Mouse (Mus musculus) brain, embryonic 18.5 days (tissue): Measurements from ENCODE around the gene Gale.
A peak's percentile ranks its signal among the peaks of the same experiment; 100 is the strongest.
"Not testable (repeated sequence)": the region's sequence is repeated elsewhere in the genome, so short reads cannot be mapped to it uniquely, and the experiment has no call there.

Source experiments
- DNase-seq: peaks from one replicate; pipeline ENCODE4 v3.0.0-alpha.2; 2012; ENCODE audit warnings: low read depth, low spot score

Gene Gale

DNA sequence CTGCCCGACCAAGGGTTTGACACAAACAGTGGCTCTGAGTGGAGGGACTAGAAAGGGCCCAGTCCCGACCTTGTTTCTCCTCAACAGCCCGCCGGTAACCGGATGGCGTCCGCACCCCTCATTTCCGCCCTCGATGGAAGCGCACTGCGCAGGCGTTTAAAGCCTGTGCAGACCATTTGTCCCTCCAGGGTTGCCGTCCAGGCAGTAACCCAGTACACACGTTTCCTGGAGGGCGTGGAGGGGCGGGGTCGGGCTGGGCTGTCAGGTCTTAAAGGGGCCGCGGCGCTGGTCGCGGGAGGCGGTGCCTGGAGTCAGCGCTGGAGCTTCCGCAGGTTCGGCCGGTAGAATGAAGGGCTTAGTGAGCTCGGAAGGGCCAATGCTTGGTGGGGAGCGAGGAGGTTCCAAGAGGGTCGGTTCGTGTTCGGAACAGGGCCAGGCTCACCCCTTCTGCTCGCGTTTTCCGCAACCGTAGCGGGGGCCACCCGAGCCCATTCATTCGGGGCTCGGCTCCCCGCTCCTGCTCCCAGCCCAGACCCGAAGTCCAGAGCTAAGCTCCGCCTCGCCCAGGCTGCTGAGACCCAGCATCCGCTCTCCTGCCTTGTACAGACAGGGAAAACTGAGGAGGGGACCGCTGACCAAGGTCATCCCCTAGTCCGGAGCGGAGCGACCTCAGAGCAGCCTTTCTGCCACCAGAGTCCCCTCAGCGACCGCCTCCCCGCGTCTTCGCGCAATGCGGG is at the start of gene Gale:
TSS of gene Gale (plus strand) at position 271 of the 737 bp plus-strand sequence.
- DNase-seq = peak; percentile 96

DNA sequence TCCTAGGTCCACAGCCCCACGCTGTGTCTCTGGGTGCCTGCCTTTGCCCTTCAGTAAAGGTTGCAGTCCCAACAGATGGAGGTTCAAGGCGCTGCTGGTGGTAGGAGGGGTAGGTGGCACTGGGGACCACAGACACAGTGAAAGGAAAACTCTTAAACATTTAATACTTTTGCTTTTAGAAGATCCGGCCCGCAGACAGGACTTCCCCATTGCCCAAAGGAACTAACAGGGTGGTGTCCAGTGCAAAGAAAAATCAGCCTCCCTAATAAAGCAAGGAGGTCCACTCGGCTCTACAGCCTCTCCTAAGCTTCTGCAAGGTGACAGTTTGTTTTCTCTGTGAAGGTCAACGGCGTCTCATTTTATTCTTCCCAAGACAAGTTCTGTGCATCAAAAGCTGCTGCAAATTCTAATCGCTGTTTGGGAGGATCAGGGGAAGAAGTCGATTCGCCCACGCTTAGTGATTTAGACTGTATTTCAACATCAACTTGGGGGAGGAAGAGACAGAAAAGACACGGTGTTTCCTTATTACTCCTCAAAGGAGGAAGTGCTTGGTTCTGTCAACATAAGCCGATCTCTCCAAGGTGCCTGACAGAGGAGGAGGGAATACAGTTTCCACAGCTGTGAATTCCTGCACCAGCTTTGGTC is 44.8 kb upstream of the Gale start:
- DNase-seq = no peak

DNA sequence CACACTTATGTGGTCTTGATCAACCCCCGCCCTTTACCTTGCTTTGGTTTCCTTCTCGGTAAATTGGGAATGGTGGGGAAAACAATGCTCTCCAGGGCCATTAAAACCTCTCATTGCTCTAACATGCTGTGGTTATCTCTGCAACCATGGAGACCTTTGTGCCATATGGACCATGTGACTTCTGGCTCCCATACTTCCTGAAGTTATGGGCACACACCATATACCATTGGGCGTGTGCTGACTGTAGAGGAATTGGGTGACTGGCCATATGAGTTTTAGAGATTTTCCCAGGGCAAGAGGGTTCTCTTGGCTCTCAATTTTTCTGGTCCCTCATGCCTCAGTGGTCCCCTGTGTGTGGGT is 44.3 kb upstream of the Gale start:
- DNase-seq = no peak

DNA sequence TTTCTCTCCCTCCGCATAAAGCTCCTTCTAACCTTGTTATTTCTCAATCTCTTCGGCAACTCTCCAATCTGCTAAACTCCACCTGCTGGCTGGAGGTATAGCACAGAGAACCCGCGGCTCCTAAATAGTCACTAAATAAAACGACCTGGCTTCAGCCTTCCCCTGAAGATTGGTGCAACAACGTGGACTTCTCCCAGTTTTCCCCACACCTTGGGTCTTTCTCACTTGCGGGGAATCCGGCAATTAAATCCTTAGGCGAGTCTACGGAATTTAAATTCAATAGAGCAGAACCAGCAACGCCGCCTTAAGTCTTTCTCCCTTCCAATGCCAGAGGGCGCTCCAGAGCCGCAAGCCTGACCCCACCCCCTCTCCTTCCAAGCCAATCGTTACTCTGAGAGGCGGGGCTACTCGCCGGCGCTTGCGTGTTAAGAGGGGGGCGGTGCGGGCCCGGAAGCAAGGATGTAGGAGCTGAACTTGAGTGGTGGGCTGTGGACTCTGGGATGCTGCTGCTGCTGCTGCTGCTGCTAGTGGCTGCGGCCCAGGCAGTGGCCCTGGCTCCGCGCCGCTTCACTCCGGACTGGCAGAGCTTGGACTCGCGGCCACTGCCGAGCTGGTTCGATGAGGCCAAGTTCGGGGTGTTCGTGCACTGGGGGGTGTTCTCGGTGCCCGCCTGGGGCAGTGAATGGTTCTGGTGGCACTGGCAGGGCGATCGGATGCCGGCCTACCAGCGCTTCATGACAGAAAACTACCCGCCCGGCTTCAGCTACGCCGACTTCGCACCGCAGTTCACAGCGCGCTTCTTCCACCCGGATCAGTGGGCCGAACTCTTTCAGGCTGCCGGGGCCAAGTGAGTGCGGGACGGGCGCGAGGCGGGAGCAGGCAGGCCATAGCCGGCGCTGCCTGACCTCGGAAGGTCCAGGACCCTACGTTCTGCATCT is 43.0 kb upstream of the Gale start, which contains the start of gene Fuca1:
TSS of gene Fuca1 (plus strand) at position 432 of the 938 bp plus-strand sequence.
- DNase-seq = peak; percentile 92

DNA sequence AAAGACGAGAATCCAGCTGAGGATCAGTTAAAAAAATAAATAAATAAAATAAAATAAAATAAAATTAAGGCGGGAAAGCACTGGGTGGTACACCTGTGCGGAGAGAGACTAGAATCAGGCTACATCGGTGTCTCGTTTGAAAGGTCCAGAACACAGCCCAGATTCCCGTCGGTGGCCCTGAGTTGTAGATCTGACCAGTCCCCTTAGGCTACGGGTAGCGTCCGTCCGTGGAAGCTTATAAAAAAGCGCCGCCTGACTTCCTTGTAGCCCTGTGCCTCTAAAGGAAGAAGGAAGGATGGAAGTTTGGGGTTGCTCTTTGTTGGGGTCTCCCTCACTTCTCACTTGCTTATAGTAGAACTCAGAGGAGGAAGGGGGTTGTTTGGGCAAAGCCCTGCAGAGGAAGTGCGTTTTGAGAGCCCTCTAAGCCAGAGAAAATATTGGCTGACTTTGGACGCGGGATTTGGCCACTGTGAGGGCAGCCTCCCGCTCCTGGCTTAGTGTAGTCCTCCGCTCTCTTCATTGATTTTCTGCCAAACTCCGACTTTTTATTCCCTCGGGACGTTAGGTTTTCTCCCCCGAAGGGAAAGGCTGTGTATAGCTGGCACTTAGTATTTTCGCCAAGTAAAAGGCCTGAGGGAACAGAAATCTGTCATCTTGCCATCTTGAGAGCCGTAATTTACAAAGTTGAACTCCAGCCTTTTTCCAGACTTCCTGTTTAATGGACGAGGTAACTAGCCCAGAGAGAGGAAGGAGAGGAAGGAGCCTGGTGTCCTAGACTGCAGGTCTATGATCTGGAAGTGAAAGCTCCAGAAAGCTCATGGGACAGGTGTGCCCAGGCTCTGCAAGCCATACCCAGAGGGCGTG is 42.0 kb upstream of the Gale start:
- no peak for DNase-seq

DNA sequence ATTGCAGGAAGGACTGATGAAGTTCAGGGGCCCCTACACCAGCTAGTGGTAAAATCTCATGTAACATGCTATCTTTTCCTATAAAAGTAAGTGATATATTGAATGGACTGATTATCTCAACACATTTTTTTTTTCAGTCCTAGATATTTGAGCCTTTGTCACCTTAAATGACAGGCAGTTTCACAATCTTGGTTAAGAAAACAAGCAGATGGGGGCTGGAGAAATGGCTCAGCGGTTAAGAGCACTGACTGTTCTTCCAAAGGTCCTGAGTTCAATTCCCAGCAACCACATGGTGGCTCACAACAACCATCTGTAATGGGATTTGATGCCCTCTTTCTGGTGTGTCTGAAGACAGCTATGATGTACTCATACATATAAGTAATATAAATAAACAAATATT is 41.3 kb upstream of the Gale start:
- DNase-seq = no peak

DNA sequence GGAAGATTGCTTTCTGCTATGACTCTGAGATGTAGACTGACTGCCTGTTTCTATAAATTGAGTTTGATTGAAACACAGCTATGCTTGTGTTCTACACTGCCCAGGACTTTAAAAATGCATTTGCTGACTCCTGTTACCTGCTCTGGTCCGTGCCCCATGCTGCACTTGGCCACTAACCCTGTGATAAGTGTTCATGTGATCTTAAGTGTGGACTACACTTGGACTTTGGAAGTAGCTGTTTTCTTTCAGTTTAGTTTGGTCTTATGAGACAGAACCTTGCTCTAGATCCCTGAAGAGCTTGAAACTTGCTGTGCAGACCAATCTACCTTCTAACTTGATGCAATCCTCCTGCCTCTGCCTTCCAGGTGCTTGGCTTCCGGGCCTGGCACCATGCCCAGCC is 39.1 kb upstream of the Gale start:
- no peak for DNase-seq

DNA sequence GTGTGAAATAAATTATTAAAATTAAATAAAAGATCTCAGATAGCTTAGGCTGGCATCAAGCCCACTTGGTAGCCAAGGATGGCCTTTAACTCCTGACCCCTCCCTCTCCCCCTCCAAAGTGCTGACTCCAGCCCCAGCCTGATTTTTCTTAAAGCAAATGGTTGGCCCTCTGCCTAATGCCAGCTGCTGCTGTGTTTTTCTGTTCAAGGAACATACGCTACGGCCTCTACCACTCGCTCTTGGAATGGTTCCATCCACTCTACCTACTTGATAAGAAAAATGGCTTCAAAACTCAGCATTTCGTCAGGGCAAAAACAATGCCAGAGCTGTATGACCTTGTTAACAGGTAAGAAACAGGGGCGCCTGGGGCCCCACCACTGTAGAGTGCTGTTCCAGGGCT is 38.2 kb upstream of the Gale start:
- DNase-seq = no peak

DNA sequence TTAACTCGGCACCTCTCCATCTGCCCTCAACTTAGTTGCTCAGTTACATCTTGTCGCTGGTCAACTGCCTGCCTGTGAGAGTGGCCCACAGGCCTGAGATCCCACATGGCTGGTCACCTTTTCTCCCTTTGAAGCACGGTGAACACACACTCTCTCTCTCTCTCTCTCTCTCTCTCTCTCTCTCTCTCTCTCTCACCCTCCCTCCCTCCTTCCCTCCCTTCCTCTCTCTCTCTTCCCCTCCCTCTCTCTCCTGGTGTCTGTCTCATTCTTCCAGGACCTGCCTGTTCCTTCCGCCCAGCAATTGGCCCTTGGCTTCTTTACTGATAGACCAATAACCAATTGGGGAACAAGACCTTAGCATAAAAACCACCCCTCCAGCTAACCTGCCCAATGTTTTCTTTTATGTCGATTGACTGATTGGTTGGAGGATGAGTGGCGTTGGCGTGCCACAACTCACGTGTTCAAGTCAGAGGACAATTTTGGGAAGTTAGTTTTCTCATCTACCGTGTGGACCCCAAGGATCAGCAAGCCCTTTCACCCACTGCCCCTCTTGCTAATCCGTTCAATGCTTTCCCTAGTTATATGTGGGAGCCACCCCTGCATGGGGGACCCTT is 37.2 kb upstream of the Gale start:
- no peak for DNase-seq

DNA sequence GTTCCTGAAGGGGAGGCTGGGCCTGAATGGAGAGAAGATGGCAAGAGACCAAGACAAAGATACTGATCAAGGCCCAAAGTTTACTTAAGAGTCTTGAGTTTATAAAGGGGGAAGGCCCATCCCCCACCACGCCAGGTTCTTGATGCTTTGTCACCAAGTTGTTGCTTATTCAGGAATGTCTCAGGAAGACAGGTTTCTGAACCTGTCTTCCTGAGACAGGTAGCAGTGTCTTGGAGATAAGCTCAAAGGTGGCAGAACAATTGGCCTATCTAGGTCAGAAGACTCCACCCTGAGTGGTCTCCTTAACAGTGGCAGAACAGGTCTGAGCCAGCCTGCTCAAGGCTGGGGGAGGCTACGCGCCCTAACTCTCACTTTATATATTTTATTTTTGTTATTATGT is 36.7 kb upstream of the Gale start:
- DNase-seq = no peak

DNA sequence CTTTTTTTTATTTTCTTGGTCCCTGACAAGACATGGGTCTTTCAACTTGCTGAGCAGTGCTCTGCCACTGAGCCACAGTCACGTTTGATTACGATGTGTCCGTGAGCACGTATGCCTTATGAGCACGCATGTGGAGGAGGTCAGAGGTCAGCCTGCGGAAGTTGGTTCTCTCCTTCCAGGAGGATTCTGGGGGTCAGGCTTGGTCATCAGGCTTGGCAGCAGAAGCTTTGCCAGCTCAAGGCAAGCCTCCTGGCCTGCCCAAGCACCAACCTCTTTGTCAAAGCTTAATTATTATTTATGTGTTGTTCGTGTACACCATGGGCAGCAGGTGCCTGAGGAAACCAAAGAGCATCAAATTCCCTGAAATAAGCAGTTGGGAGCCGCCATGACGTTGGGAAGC is 35.2 kb upstream of the Gale start:
- no peak for DNase-seq

DNA sequence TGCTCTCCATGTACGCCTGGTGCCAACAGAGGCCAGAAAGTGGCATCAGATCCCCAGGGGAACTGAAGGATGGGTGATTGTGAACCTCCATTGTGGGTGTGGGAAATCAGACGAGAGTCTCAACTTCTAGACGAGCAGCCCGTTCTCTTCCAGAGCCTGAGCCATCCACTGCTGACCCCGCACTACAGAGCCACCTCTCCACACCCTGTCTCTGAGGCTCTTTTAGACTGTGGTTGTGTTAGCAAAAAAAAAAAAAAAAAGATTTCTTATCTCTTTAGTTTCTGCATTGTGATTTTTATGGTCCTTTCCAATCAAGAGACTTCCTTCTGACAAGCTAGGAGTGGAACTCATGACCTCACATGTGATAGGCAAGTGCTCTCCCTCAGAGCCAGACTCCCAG is 34.1 kb upstream of the Gale start:
- DNase-seq = no peak

DNA sequence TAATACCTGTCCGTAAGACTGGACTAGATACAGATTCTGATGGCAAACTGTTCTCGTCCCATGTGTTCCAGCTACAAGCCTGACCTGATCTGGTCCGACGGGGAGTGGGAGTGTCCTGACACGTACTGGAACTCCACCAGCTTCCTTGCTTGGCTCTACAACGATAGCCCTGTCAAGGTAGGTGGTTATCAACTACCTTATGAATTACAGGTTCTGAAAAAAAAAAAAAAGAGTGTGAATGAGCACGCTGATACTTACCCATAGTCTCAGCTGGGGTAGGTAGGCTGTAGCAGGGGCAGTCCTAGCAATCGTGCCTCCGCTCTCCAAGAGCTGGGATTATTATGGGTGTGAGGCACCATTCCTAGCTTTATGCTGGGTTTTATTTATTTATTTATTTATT is 33.7 kb upstream of the Gale start:
- DNase-seq = no peak

DNA sequence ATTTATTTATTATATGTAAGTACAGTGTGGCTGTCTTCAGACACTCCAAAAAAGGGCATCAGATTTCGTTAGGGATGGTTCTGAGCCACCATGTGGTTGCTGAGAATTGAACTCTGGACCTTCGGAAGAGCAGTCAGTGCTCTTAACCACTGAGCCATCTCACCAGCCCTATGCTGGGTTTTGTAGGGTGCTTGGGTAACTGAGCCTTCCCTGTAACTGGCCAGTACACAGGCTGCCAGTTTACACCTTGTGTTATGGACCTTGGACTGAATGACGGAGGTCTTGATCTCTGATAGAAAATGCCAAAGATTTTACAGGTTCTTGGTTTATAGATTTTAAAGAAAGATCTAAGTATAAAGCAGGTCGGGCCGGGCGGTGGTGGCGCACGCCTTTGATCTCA is 33.3 kb upstream of the Gale start:
- DNase-seq = no peak

DNA sequence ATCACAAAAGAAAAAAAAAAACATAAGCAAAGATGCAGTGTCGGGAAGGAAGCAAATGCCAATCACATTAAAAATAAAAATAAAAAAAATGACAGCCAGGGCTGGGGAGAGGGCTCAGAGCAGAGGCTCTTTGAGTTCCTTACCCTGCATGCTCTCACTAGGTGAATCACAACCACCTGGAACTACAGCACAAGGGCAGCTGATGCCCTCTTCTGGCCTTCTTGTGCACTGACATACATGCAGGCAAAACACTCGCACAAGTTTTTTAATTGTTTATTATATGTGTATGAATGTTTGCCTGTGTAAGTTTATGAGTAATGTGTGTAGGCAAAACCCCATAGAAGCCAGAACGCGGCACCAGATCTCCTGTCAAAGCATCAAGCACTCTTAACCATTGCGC is 31.7 kb upstream of the Gale start:
- no peak for DNase-seq

DNA sequence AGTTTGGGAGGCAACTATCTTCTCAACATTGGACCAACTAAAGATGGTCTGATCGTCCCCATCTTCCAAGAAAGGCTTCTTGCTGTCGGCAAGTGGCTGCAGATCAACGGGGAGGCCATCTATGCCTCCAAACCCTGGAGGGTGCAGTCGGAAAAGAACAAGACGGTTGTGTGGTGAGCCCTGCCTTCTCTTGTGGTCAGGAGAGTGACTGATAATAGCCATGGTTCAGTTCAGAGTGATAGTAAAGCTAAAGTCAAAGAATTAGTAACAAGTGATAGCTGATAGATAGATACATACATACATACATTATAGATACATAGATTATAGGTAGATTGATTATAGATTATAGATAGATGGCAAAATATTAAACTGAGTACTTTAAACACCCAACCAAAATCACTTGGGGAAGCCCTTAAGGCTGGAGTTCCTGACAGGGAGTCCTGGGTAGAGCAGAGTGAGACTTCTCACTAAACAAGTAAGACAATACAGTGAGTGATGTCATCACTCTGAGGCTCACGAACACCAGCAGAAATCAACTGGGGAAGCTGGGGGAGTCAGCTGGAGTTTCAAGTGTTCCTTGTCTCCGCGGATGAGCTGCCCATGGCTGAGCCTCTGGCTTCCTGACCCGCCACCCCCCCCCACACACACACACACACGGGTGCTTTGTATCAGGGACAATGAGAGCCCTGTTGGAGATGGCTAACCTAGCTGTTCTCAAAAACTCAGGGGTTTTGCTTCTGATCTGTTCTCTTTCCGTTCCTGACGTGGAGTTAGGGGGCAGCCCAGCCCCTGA is 28.6 kb upstream of the Gale start:
- no peak for DNase-seq

DNA sequence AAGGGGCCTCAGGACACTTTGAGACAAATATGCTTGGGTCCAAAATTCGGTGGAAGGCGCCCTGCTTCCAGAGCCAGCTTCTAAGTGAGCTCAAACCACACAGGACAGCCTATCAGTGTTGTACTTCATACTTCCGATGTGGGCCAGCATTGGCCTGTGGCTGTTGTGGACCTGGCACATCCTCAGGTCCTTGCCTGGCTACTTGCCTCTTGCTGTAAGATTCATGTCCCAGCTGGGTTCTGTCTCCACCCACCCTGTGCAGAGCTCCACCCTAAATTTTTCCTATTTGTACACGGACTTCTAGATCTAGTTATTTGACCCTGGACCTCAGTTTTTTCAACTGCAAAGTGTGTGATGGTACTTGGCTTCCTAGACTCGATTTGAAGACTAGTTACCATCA is 28.0 kb upstream of the Gale start:
- no peak for DNase-seq

DNA sequence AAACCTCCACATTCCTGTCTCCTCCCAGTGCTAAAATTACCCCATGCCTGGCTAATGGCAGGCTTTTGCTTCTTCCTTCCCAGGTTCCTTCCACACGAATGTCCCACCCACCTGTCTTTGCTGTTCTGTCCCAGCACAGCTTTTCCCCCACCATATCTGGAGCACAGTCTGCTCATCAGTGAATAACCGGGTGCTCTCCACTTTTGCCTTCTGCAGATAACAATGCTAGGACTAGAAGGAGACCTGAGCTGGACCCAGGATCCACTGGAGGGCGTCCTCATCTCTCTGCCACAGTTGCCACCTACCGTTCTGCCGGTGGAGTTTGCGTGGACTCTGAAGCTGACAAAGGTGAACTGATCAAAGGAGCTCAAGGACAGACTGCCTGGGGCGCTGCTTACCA is 24.7 kb upstream of the Gale start:
- no peak for DNase-seq

DNA sequence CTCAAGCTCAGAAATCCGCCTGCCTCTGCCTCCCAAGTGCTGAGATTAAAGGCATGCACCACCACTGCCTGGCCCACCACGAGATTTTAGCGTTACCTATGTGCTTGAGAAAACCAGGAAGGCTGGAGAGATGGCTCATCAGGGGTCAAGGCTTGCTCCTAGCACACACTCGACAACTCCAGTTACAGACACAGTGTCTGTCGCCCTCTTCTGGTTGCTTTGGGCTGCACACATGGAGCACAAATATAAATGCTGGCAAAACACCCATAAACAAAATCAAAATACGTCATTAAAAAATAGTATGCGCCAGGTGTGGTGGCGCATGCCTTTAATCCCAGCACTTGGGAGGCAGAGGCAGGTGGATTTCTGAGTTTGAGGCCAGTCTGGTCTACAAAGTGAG is 22.5 kb upstream of the Gale start:
- DNase-seq = not testable (repeated sequence)

DNA sequence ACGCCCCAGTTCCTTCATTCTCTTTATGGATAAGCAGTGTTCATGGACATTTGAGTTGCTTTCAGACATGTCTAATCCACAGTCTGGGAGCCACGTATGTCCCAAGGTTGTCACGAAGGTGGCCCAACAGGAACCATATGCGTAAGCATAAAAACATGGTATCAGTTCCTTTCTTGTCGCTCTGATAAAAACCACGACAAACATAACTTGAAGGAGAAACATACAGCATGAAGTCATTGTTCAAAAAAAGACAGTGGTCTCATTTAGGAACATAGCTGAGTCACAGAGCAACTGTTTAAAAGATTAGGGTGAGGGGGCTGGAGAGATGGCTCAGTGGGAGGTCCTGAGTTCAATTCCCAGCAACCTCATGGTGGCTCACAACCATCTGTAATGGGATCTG is 21.3 kb upstream of the Gale start:
- no peak for DNase-seq
